Mouse (Mus musculus): ENCODE measurements around the gene Dgka.
"Not testable (repeated sequence)": the region's sequence is repeated elsewhere in the genome, so short reads cannot be mapped to it uniquely, and the experiment has no call there.

Dgka gene

DNA sequence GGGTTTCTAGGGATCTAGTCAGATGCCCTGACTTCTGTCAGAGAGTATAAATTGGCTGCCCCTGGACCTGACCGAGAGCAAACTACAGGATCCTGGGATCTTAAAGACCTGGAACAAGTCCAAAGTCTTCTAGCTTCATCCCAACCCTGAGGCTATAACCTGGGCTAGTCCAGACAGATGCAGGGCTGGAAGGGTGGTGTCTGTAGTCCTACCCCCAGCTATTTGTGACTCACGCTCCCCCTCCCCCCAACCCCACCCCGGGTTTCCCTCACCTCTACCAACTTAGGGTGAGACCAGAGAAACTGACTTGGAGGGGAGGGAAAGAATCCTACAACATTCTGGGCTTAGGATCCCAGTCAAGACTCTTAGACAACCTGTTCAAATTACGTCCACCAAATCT, 2.0 kb downstream of the Dgka start:
- in situ Hi-C loops (cut with MboI; ENCODE audit: low pct_unique_long_range_greater_than_20kb in 1 of 2, low sequenced_read_pairs in 2 of 2, unreplicated experiment in 1 of 2): no loop called here

DNA sequence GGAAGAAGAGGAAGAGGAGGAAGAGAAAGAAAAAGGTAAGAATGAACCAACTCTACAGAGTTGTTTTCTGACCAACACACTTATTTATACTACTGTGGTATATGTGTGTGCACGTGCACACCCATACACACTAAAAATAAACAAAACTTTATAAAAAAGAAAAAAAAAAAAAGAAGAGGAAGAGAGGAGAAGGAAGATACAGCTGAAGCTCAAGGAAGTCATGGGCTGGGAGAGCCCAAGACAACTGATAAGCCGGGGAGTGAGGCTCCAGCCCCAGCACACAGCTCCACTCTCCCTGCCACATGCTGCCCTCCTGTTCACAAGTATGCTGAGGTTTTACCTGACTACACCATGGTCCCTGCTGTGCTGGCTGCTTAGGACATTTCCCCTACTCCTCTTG, 4.4 kb downstream of the Dgka start:
- in situ Hi-C loops (cut with MboI; ENCODE audit: low pct_unique_long_range_greater_than_20kb in 1 of 2, low sequenced_read_pairs in 2 of 2, unreplicated experiment in 1 of 2): no loop called here

DNA sequence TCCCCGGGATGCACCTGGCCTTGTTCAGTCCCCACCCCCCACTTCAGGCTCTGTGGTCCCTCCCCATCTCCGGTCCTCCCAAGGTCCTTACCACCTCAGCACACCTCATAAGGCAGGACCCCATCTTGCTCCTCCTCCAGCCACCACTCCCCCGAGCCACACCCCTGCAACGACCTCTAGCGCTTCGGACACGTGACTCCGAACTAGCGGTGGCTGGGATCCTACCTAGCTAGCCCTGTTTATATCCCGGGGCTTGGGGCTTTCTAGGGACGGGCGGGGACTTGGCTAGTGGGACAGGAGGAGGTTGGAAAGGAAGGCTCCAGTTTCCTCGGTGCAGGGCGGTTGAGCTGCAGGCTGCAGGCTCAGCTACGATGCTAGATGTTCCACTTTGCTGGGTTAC, 7.2 kb downstream of the Dgka start:
- in situ Hi-C loops (cut with MboI; ENCODE audit: low pct_unique_long_range_greater_than_20kb in 1 of 2, low sequenced_read_pairs in 2 of 2, unreplicated experiment in 1 of 2): loop anchor here in 1 of 2 experiments (10.0 kb wide), 1 partner anchor 157 kb away; the partner anchor contains the start of gene Gdf11

DNA sequence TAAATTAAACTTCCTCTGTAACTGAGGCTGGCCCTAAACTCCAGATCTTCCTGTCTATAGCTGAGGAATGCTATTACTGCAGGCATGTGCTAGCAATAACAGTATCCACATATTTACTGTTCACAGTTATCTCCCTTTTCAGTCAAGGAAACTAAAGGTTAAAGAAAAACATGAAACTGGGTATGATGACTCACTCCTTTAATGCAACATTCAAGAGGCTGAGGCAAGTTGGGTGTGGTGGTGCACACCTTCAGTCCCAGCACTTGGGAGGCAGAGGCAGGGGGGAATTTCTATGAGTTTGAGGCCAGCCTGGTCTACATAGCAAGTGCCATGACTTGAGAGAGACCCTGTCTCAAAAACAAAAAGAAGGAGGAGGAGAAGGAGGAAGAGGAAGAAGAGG, 12.7 kb downstream of the Dgka start:
- in situ Hi-C loops (cut with MboI; ENCODE audit: low pct_unique_long_range_greater_than_20kb in 1 of 2, low sequenced_read_pairs in 2 of 2, unreplicated experiment in 1 of 2): loop anchor here in 1 of 2 experiments (10.0 kb wide), 1 partner anchor 163 kb away; the partner anchor contains the start of gene Gdf11

DNA sequence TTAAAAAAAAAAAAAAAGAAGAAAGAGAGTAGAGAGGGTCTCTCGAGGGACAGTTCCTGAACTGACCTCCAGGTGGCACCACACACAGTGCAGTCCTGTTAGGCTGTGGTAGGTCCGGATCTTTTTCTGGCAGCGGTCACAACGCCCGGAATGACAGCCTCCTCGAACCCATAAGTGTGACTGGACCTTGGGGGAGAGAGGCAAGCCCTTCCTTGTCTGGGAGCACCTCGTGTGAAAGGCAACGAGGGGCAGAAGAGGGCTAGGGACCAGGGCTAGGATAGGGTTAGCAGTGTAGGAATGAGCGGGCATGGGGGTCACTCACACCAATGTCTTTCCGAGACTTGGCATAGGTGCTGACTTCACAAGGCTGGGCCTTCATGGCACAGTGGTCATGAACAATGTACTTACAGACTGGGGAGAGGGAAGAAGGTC, 13.6 kb downstream of the Dgka start:
- in situ Hi-C loops (cut with MboI; ENCODE audit: low pct_unique_long_range_greater_than_20kb in 1 of 2, low sequenced_read_pairs in 2 of 2, unreplicated experiment in 1 of 2): loop anchor here in 1 of 2 experiments (10.0 kb wide), 1 partner anchor 164 kb away; the partner anchor contains the start of gene Gdf11

DNA sequence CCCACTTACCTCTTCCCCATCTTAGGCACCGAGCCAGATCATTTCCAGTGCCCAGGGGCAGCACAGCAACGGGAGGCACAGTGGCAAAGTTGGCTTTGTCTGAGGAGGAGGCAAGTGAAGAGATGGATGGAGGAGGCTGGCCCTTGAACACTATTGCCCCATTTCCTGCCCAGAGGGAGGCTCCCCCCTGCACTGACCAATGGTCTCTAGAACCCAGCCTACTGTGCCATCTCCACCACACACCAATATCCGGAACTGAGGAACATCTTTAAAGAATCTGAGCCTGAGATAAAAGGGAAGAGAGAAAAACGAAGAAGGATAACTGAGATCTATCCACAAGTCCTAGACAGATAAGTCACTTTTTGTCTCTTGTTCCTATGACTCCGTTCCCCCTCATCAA, 16.6 kb downstream of the Dgka start:
- in situ Hi-C loops (cut with MboI; ENCODE audit: low pct_unique_long_range_greater_than_20kb in 1 of 2, low sequenced_read_pairs in 2 of 2, unreplicated experiment in 1 of 2): no loop called here

DNA sequence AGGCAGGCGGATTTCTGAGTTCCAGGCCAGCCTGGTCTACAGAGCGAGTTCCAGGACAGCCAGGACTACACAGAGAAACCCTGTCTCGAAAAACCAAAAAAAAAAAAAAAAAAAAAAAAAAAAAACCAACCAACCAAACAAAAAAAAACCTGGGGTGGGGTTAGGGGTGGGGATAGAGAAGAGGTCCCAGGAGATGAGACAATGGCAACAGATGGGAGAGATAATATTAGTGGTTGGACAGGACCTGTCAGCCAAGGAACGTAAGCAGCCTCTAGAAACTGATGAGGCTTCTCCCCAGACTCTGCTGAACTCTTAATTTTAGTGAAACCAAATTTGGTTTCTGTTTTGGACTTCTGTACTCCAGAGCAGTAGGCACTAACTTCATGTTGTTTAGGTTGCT, 19.2 kb downstream of the Dgka start:
- in situ Hi-C loops (cut with MboI; ENCODE audit: low pct_unique_long_range_greater_than_20kb in 1 of 2, low sequenced_read_pairs in 2 of 2, unreplicated experiment in 1 of 2): not testable (repeated sequence)

DNA sequence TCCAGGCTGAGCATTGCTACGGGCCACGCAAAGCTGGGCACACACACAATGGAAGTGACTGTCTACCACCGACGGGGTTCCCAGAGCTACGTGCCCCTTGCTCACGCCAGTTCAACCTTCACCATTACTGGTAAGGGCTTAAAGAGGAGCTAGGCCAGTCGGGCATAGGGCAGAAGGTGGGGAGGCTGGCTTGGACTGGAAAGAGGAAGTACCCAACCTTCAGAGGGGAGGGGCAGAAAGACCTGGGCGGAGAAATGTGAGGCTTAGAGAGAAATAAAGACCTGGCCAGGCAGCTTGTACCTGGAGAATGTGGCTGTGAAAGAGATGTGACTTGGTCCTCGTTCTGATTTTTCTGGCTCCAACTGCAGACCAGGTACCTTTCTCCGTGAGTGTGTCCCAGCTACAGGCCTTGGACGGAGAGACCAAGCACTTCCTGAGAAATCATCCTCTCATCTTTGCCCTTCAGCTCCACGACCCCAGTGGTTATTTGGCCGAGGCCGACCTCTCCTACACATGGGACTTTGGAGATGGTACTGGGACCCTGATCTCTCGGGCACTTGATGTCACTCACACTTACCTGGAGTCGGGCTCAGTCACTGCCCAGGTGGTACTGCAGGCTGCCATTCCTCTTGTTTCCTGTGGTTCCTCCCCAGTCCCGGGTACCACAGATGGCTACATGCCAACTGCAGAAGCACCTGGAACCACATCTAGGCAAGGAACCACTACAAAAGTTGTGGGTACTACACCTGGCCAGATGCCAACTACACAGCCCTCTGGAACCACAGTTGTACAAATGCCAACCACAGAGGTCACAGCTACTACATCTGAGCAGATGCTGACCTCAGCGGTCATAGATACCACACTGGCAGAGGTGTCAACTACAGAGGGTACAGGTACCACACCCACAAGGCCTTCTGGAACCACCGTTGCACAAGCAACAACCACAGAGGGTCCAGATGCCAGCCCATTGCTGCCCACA, 28.8 kb downstream of the Dgka start:
- in situ Hi-C loops (cut with MboI; ENCODE audit: low pct_unique_long_range_greater_than_20kb in 1 of 2, low sequenced_read_pairs in 2 of 2, unreplicated experiment in 1 of 2): no loop called here

DNA sequence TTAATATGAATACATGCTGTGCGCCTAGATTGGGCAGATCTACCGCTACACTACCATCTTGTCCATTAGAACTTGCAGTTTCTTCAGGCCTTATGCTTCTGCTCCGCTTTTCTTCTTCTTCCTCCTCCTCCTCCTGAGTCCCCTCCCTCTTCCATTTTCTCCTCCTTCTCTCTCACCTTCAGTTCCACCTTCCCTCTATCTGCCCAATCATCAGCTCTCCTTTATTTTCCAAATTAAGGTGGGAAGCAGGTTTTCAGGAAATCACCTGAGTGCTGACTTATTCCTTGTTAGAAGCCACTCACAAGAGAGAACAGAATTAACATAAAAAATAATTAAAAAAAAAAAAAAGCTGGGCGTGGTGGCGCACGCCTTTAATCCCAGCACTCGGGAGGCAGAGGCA, 33.3 kb downstream of the Dgka start:
- in situ Hi-C loops (cut with MboI; ENCODE audit: low pct_unique_long_range_greater_than_20kb in 1 of 2, low sequenced_read_pairs in 2 of 2, unreplicated experiment in 1 of 2): not testable (repeated sequence)

DNA sequence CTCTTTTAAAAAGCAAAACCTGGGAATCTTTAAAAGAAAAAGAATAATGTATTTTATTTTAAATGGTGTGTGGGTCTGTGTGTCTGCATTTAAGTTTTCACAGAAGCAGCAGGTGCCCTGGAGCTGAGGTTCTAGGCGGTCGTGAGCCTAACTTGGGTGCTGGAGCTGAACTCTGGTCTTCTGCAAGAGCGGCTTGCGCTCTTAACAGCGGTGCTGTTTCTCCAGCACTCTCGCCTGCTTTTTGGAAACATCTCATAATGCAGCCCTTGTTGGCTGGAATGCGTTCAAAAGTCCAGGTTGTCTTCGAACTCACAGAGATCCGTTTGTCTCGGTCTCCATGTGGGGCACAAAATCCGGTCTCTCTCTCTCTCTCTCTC, 39.4 kb downstream of the Dgka start:
- in situ Hi-C loops (cut with MboI; ENCODE audit: low pct_unique_long_range_greater_than_20kb in 1 of 2, low sequenced_read_pairs in 2 of 2, unreplicated experiment in 1 of 2): no loop called here

DNA sequence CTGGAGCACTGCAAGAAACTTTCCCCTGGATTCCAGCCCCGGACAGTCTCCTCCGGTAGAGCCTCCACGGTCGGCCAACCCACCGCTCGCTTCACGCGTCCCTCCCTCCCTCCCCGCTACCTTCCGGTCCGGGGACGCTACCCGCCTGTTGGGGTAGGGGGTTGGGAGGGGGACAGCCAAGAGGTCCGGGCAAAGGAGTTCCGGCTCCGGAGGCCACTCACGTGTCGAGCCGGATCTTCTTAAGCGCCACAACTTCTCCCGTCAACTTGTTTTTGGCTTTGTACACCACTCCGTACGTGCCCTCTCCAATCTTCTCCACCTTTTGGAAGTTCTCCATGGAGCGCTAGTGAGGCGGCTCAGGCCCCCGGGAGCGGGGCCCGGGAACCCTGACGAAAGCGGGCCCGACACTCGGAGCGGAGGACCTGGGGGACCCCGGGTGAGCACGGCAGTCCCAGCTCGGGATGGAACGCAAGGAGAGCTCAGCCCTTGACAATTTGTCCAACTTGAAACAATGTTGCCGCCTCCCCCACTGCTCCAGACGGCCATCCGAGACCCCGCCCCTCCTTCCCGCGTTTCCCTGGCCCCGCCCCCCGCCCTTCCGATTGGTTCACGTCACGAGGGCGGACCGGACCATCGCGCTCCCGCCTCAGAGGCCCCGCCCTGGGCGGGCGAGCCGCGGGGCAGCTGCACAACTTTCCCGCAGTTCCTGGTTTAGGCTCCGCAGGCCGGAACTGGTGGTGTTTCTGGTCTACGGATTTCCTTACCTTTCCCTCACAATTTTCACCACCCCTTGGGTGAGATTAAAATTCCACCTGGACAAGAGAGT, 40.0 kb downstream of the Dgka start, which contains the start of gene Cdk2:
TSS of gene Cdk2 (minus strand) at position 541 of the 826 bp plus-strand sequence.
- in situ Hi-C loops (cut with MboI; ENCODE audit: low pct_unique_long_range_greater_than_20kb in 1 of 2, low sequenced_read_pairs in 2 of 2, unreplicated experiment in 1 of 2): no loop called here

DNA sequence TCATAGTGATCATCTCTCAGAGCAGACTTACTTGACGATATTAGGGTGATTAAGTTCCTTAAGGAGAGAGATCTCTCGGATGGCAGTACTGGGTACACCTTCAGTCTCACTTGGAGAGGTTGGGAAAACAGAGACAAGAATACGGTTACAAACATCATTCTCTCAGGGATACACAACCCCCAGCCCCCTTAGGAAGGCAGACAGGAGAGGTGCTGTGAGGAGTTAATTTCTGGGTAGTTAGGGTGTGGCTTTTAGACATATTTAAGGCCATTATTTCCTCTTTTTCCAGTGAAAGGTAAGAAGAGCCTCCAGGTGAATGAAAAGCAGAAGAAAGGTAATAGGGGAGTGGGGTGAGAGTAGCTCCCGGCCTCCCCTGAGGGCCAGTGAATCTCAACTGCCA, 40.8 kb downstream of the Dgka start, which contains the start of gene Pmel:
TSS of gene Pmel (plus strand) at position 301 of the 400 bp plus-strand sequence.
- in situ Hi-C loops (cut with MboI; ENCODE audit: low pct_unique_long_range_greater_than_20kb in 1 of 2, low sequenced_read_pairs in 2 of 2, unreplicated experiment in 1 of 2): no loop called here

DNA sequence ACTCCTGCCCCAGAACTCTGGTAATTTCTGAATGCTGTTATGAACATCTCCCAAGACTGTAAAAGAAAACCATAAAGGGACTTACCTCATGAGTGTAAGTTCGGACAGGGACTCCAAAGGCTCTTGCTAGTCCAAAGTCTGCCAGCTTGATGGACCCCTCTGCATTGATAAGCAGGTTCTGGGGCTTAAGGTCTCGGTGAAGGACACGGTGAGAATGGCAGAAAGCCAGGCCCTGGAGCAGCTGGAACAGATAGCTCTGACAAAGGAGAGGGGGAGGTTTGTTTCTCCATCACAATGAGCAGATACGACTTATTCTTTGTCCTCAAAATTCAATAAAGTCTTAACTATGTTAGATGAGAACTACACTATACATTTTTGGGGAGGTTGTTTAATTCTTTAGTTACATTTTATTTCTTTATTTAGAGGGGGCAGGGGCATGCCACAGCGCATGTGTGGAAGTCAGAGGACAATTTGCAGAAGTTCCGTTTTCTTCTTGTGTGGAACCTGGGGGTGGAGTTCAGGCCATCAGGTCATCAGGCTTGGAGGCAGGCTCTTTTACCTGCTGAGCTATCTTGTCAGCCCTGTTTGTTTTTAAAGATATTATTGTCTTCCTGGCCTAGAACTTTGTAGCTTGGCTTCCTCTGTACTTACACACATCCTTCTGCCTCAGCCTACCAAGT, 42.2 kb downstream of the Dgka start:
- in situ Hi-C loops (cut with MboI; ENCODE audit: low pct_unique_long_range_greater_than_20kb in 1 of 2, low sequenced_read_pairs in 2 of 2, unreplicated experiment in 1 of 2): no loop called here

DNA sequence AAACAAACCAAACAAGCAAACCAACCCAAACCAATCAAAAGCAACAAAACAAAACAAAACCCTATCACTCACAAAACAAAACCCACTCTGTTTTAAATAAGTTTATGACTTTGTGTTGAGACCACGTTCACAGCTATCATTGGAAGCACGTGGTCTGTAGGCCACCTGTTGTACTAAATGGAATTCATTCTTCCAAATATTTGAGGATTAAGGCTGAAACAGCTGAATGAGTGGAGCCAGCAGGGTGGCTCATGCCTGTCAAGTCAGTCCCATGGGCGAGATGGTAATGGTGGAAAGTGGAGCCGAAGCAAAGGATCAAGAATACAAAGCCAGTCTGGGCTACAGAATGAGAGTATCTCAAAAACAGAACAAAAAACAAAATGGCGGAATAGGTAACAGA, 43.9 kb downstream of the Dgka start:
- in situ Hi-C loops (cut with MboI; ENCODE audit: low pct_unique_long_range_greater_than_20kb in 1 of 2, low sequenced_read_pairs in 2 of 2, unreplicated experiment in 1 of 2): no loop called here

DNA sequence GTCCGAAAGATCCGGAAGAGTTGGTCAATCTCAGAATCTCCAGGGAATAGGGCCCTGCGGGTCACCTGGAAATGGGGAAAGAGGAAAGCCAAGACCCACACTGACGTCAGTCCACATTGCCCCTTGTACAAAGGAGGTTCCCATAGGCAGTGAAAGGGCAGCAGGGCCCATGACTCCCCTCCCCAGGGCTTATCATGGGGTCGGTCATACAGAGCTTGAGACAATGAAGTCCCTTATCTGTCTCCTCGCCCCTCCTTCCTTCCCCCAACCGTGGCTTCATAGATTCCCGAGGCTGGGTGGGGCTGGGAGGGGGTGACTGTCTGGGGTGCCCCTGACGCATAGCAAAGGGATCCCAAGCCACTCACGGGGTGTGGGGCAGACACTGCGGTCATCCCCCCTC, 45.0 kb downstream of the Dgka start:
- in situ Hi-C loops (cut with MboI; ENCODE audit: low pct_unique_long_range_greater_than_20kb in 1 of 2, low sequenced_read_pairs in 2 of 2, unreplicated experiment in 1 of 2): no loop called here

DNA sequence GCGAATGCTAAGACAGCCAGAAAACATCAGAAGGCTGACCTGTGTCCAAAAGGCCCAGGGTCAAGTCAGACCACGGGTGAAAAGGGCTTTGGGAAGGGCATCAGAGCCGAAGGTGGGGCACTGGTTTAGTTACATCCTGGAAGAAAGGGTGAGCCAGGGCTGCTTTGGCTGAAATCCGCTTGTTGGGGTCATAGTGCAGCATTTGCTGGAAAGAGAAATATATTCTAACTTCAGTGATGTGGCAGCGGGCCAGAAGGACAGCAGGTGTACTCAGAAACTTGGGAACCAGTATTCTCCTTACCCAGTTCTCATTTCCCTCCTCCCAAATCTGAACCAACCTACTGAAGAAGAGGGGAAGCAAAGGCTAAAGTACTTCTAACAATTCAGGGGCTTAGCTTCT, 45.6 kb downstream of the Dgka start:
- in situ Hi-C loops (cut with MboI; ENCODE audit: low pct_unique_long_range_greater_than_20kb in 1 of 2, low sequenced_read_pairs in 2 of 2, unreplicated experiment in 1 of 2): no loop called here

DNA sequence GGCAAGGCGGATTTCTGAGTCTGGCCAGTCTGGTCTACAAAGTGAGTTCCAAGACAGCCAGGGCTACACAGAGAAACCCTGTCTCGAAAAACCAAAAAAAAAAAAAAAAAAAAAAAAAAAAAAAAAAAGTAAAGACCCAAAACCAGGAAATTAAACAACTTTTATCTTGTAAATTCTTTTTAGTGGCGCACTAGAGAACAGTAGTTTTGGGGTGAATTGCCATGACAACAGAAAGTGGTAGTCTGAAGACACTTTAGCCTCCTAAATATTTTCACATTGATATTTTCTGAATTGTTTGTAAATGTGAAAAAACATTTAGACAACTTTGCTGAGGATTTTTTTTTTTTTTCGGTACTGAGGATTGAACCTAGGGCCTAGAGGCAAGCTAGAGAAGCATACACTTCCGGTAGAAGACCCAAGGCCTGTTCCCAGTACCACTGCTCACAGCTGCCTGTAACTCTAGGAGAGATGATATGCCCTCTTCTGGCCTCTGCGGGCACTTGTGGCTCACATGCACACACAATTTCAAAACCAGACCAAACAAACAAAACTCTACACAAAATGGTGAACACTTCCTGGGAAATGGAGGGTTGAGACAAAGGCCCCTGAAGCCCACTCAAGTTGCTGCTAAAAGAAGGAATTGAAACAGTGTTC, 47.5 kb downstream of the Dgka start:
- in situ Hi-C loops (cut with MboI; ENCODE audit: low pct_unique_long_range_greater_than_20kb in 1 of 2, low sequenced_read_pairs in 2 of 2, unreplicated experiment in 1 of 2): no loop called here

All from mouse embryonic stem cell (cell line).